Mouse (Mus musculus) CD4-positive, CD25-positive, alpha-beta regulatory T cell, adult 2 months (primary cell): ENCODE results near the gene St3gal3.

Experiments
- DNase-seq: peaks from one replicate; pipeline ENCODE4 v3.0.0-alpha.2; 2012; ENCODE audit warnings: low read depth, low spot score

The St3gal3 gene

DNA sequence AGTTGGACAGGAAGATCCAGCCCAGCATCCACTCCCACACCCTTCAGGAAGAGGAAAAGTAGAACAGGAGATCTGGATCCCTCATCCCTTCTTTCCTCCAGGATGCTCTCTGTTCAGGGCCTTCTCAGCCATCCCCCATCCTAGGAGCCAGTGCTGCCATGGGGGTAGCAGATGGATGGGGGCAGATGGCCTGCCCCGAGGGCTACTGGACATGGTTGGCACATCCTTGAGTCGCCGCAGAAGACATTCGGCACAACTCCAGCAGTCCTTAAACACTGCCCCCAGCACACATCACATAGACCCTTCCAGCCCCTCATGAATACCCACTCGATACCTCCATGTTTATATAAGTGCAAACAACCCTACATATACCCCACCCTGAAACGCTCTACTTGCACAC lies 238.7 kb downstream of the St3gal3 start:
- no peak for DNase-seq

- DNase-seq: no peak
These were observed 239.4 kb downstream of the St3gal3 start for GRCm38 (mm10) chr4:117895339-117895738.

GRCm38 (mm10) chr4:117894601-117895000 lies 240.1 kb downstream of the St3gal3 start:
- DNase-seq: no peak

DNA sequence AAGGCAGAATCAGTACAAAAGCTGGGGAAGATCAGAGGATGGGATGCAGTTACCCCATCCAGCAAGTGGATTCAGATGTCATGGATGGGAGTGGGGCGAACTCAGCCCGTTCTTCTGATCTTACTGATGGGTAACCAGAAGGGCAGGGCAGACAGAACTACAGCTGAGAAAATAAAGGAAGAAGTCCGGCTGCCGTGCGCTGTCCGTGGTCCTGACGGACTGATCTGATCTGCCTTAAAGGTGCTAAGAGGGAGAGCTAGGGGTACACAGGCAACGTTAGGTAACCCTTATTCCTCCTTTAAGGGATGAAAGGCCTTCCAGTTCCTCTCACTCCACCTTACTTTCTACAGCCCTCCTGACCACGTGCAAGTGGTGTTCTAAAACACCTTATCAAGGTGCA lies 241.3 kb downstream of the St3gal3 start:
- DNase-seq: peak; percentile 70

- DNase-seq: peak; percentile 89
These were observed 243.0 kb downstream of the St3gal3 start, which contains the start of gene Dph2 for GRCm38 (mm10) chr4:117891738-117892161. TSS of gene Dph2 (minus strand) at chr4:117892032.

- no peak for DNase-seq
These were observed 244.0 kb downstream of the St3gal3 start for GRCm38 (mm10) chr4:117890750-117891149.

- no peak for DNase-seq
These were observed 244.7 kb downstream of the St3gal3 start for GRCm38 (mm10) chr4:117890031-117890430.

DNA sequence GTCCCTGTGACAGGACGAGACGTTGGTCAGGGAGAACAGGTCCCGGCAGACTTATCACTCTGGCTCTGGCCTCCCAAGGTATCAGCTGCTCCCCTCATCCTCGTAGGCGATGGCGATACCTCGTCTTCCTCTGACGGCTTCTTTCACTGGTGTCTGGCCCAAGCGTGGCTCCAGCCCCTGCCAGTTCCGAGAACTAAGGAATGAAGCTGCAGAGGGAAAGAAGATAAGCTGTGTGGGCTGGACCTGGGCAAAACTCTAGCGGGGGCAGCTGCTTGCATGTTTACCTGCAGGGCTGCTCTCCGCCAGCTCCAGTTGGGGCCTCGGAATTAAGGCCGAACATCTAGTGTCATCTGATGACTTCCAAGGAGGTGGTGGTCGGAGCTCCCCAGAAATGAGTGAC lies 245.2 kb downstream of the St3gal3 start:
- DNase-seq: no peak

GRCm38 (mm10) chr4:117887920-117888319 lies 246.8 kb downstream of the St3gal3 start:
- no peak for DNase-seq

DNA sequence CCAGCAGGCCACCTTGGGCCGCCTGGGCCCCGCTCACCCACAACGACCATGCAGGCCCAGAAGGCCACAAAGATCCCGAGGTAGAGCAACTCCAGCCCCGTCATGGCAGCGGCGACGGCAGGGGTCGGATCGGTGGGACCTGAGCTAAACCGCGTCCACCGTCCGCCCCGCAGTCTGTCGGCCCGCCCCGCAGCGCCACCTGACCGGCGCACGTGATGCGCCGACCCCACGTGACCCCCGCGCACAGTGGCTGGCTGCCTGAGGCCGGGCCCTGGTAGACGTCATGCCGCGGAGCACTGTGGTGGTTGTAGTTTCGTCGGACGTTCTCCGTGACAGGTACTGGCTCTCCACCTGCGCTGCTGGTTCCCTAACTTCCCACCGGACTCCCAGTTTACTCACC lies 247.6 kb downstream of the St3gal3 start, which contains the start of gene Atp6v0b:
TSS of gene Atp6v0b (minus strand) at position 201 of the 400 bp plus-strand sequence.
- peak; percentile 95 for DNase-seq

- DNase-seq: peak; percentile 25
These were observed 248.1 kb downstream of the St3gal3 start for GRCm38 (mm10) chr4:117886644-117887043.

DNA sequence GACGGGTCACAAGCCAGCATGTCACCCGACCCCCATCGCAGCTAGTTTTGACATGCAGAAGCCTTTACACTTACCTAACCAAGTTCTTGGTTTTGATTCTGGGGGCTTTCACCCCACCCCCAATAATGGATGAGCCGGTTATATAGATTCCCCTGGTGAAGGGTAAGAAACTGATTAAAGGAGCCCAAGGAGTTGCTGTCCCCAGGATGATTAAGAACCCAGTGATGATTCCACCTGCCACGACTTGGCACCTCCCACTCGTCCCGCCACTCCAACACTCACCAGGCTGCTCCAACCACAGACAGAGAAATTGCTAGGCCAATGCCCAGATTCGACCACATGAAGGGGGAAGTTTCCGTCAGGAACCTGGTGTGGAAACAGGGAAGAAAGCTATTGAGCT lies 248.7 kb downstream of the St3gal3 start:
- DNase-seq: no peak

GRCm38 (mm10) chr4:117885093-117885492 lies 249.6 kb downstream of the St3gal3 start:
- no peak for DNase-seq

DNA sequence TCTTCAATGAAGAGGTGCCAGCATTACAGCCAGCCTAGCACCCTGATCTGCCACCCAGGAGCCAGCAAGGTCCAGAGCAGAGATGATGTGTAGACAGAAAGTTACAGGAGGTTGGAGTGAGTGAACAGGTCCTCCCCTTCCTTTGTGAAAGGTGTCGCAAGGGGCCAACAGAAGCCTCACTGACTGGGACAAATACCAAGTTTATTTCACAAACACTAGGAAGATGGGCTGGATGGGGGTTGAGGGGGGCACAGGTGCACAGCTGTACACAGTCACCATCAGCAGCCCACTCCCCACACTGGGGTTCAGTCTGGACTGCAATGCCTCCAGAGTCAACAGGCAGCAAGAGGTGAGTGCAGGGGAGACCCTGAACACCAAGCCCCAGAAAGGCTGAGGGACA lies 250.6 kb downstream of the St3gal3 start:
- DNase-seq: no peak

GRCm38 (mm10) chr4:117882701-117883691 lies 251.7 kb downstream of the St3gal3 start, which contains the start of gene B4galt2:
TSS of gene B4galt2 (minus strand) at chr4:117883487.
- DNase-seq: no peak
